Comparison of ENCODE assay signal across 9 mouse cellular contexts in the genomic region with DNA sequence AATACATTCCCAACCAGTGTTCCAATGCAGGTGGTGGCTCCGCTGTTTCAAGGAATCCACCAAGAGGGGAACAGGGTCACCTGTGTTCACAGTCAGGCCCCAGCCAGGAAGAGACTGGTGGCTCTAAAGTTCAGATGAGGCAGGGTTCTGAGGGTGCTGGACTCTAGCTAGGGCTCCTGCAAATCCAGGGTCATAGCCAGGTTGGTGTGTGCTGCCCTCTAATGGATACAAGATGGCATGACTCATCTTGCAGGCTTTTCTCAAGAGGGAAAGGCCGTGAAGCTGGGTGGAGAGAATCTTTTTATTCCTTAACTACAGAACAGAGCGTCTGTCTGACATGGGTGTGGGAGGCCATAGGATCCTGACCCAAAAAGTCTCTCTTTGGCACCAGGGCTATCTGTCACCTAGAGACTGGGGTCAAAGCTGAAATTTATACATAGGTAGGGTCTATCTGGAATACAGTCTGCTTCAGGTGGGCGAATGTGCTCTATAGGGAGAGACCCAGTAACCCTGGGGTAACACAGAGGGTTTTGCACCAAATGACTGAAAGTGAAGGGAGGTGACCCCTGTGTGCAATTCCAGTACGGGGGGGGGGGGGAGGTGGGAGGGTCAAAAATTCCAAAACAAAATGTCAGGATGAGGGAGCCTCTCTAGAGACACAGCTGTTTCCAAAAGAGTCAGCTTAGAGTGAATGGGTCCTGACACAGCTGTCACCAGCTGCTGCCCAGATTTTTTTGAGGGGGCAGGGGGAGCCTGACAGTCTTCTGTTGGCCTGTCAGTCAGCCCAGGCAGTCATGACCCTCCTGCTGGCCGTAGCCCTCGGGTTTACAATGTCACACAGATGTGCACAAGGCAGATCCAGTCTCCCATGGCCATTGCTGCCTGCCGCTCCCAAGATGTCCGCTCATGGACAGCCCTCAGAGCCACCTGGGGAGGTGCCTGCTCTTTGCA. TPM values are rescaled to one million over a fixed set of nuclear protein-coding genes. Genes with fewer than 3 reads are reported as not detected.
DNase-seq lines count a peak whose midpoint lies in the region; ATAC-seq and TF ChIP-seq lines count a peak whose summit lies in the region.
"Had no signal": no experiment of that assay in that cellular context is flagged by ENCODE, and none has a peak within 500 bp of the region (broad histone marks: within the 10 kb centered on the region; RNA-seq: fewer than 3 reads in every experiment).

No protein-coding gene starts in this region.

- no peak; the same call in 1 of the 2 replicates for TF ChIP-seq RAD21 in MEL (IDR thresholded peaks at IDR 0.05; ENCODE audit: low read depth, low read length)

- TF ChIP-seq POLR2A in MEL (IDR thresholded peaks at IDR 0.05; ENCODE audit: control insufficient read depth in 1 of 2, insufficient read depth in 1 of 2, low read depth in 1 of 2, low read length in 2 of 2, poor library complexity in 1 of 2) = no peak

- H3K4me1 ChIP-seq in MEL (ENCODE audit: control insufficient read depth in 1 of 2, insufficient read depth in 2 of 2, low read length in 2 of 2) = no peaks in the 10 kb centered on the region
- H3K4me1 ChIP-seq in limb, embryonic 13.5 days = no peaks in the 10 kb centered on the region

- TF ChIP-seq CTCF in MEL (IDR thresholded peaks at IDR 0.05 in 2 of 3, conservative IDR thresholded peaks at IDR 0.05 in 1 of 3; ENCODE audit: control insufficient read depth in 1 of 3, insufficient read depth in 1 of 3, low read depth in 2 of 3, low read length in 3 of 3, poor library complexity in 1 of 3, severe bottlenecking in 1 of 3) = peak; percentile 21 to 34 (median 24); a peak in 5 of 6 replicates

- no peak overlapping the region for H3K4me2 ChIP-seq in limb, embryonic 13.5 days (replicated peaks)

- no peaks in the 10 kb centered on the region for H3K27me3 ChIP-seq in MEL (ENCODE audit: control insufficient read depth in 1 of 2, insufficient read depth in 2 of 2, low read length in 2 of 2)
- H3K27me3 ChIP-seq in limb, embryonic 13.5 days = 0 out of 2 replicates have a peak, but pooled peaks cover 4% of the 10 kb centered on the region

- DNase-seq in layer of hippocampus, postnatal 10 days (ENCODE audit: low spot score in 2 of 2) = peak; percentile 24 to 33
- no peak for DNase-seq in layer of hippocampus, adult 9-10 months (ENCODE audit: low spot score)
- peak; percentile 6 for DNase-seq in MEL (ENCODE audit: low read depth, low spot score)
- peak; percentile 10 for DNase-seq in cerebellum, adult 8-10 months
- peak; percentile 4 to 18 for DNase-seq in heart, postnatal 36 days
- DNase-seq in retina, embryonic 14.5 days (ENCODE audit: low spot score) = peak; percentile 73
- no peak for DNase-seq in ovary, adult 18-20 months (ENCODE audit: low spot score)

- no peak overlapping the region for H3K9ac ChIP-seq in MEL (ENCODE audit: control insufficient read depth, low read depth, low read length, poor library complexity, severe bottlenecking)
- no peak overlapping the region for H3K9ac ChIP-seq in limb, embryonic 13.5 days

- H3K9me3 ChIP-seq in MEL (replicated peaks; ENCODE audit: insufficient read depth, low read length) = no peaks in the 10 kb centered on the region
- no peaks in the 10 kb centered on the region for H3K9me3 ChIP-seq in limb, embryonic 13.5 days

- 61% methylated on average over 9 of the region's 9 CpGs for WGBS in limb, embryonic 13.5 days

- intact Hi-C loops in heart, postnatal 36 days (cut with DNase I) = loop anchor here (2.0 kb wide), 1 partner anchor 69 kb away; no protein-coding TSS in a partner anchor

- no peak overlapping the region for H3K4me3 ChIP-seq in MEL (ENCODE audit: control insufficient read depth in 1 of 2, insufficient read depth in 1 of 2, low read depth in 2 of 2, low read length in 2 of 2)
- no peak overlapping the region for H3K4me3 ChIP-seq in limb, embryonic 13.5 days
- H3K4me3 ChIP-seq: erythroblast, embryonic 14.5 days had no signal

- TF ChIP-seq EP300 in MEL (IDR thresholded peaks at IDR 0.05; ENCODE audit: low read depth in 1 of 2, low read length in 2 of 2) = no peak

- no peaks in the 10 kb centered on the region for H3K36me3 ChIP-seq in MEL (ENCODE audit: control insufficient read depth in 1 of 2, insufficient read depth in 2 of 2, low read length in 2 of 2)
- H3K36me3 ChIP-seq in limb, embryonic 13.5 days = no peaks in the 10 kb centered on the region

- no peak overlapping the region for H3K27ac ChIP-seq in MEL (ENCODE audit: control insufficient read depth, low read depth, low read length)
- no peak overlapping the region for H3K27ac ChIP-seq in limb, embryonic 13.5 days

- H3K79me2 ChIP-seq in MEL (ENCODE audit: control insufficient read depth, insufficient read depth, low read length, poor library complexity) = no peaks in the 10 kb centered on the region

- ATAC-seq in limb, embryonic 13.5 days (ENCODE audit: low FRiP score, low read depth) = peak; percentile 70

TF ChIP-seq in MEL, 35 proteins besides CTCF, POLR2A, EP300 and RAD21:
- TF ChIP-seq MAFK (IDR thresholded peaks at IDR 0.05; ENCODE audit: borderline replicate concordance, low read depth, low read length) = no peak
- TF ChIP-seq ELF1 (IDR thresholded peaks at IDR 0.05; ENCODE audit: low read depth, low read length) = no peak
- no peak for TF ChIP-seq TCF12 (IDR thresholded peaks at IDR 0.05; ENCODE audit: low read depth, low read length)
- no peak for TF ChIP-seq CHD2 (IDR thresholded peaks at IDR 0.05; ENCODE audit: low read length)
- no peak for TF ChIP-seq POLR2AphosphoS2 (IDR thresholded peaks at IDR 0.05; ENCODE audit: low read length)
- no peak for TF ChIP-seq JUND (IDR thresholded peaks at IDR 0.05; ENCODE audit: low read depth, low read length)
- TF ChIP-seq MYB (IDR thresholded peaks at IDR 0.05; ENCODE audit: low read depth, low read length) = no peak
- TF ChIP-seq ETS1 (IDR thresholded peaks at IDR 0.05; ENCODE audit: low read depth, low read length) = no peak

RNA-seq across cellular contexts. Expression of a gene that starts 44.2 kb away (rescaled TPM):
- not detected for total RNA-seq in layer of hippocampus, postnatal 10 days (2021)
- total RNA-seq in MEL (2012; rRNA removed) = not detected in 2 replicates
- not detected for polyA plus RNA-seq in MEL (2012; ENCODE audit: insufficient read depth in 1 of 2, insufficient read length in 2 of 2, low read depth in 1 of 2, low replicate concordance in 2 of 2, missing spikeins in 1 of 2)
- not detected for total RNA-seq in heart, postnatal 36 days (2021)
- not detected in 2 replicates for polyA plus RNA-seq in limb, embryonic 13.5 days (2015; fragmentation: Nextera tagmentation; extraction: Ambion mirVana)
- polyA plus RNA-seq: erythroblast, embryonic 14.5 days had no signal

Comparison
In these comparisons a context has a peak if more than half of its experiments do, and no peak if none do; other contexts are left out.
1. DNase-seq: peak in layer of hippocampus, postnatal 10 days (2 of 2), MEL (single experiment), cerebellum, adult 8-10 months (single experiment), heart, postnatal 36 days (2 of 2) and retina, embryonic 14.5 days (single experiment); none in layer of hippocampus, adult 9-10 months (single experiment) and ovary, adult 18-20 months (single experiment).